Mouse (Mus musculus) layer of hippocampus, adult 9-11 months (tissue): Measurements from ENCODE around the gene Irf6.

ENCODE experiments used
- DNase-seq: peaks from one replicate; pipeline ENCODE4 v3.0.0; 2022

The Irf6 gene

DNA sequence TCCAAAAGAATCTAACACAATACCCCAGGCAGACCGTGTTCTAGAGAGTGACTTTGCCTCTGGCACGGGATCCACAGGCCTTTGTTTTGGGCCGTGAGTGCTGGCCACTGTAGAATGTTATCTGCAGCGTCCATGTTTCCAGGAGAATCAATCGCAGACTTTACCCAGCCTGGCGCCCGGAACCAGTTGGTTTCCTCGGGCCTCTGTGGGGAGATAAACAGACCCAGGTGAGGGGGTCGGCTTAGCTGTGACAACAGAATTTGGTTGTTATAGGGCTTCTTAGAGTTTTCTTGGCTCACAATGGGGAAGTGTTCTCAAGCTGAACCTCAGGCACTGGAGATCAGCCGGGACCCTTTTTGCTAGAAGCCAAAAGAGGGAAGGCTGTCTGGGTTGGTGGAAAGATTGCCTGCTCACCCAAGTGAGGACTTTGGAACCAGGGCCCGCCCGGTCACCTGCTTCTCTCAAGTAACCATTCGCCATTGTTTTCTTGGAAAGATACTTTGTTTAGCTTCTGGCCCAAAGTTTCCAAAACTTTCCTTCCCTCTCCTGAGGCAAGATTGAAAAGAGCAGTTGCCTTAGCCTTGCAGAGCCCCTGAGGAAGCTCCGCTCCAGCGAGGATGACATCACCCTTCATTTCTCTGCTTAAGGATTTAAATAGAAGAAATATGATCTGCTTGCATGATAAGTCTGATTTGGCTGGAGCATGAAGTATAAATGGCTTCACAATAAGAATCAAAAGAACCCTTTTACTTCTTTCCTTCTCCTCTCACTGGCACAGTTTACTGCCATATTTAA lies 3.6 kb downstream of the Irf6 start:
- DNase-seq: no peak

DNA sequence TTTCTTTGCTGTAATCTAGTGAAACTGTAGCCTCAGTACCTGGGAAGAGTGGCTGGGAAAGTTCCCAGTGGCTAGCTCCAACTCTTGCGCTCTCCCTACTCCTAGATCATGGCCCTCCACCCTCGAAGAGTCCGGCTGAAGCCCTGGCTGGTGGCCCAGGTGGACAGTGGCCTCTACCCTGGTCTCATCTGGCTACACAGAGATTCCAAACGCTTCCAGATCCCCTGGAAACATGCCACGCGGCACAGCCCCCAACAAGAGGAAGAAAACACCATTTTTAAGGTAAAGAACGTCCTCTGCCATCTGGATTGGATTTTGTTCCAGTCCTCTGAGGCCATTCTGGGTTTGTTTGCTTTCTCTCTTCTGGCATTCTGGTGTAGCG lies 4.2 kb downstream of the Irf6 start:
- no peak for DNase-seq

DNA sequence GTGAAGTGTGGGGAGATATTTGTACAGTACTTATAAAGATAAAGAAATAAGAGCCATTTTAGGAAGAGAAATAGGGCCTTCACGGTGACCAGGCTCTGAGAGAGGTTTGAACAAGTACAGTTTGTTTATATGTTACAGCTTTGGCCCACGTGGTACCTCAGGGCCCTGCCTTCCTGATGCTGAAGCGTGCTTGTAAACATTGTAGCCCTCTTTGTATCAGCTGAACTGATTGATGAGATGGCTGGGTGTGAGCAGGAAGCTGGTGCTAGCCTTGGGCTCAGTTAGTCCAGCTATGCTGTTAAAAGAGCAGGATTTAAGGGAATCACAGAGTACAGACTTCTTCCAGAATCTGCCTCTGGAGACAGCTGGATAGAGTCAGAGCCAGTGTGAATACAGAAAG lies 6.3 kb downstream of the Irf6 start:
- DNase-seq: no peak

DNA sequence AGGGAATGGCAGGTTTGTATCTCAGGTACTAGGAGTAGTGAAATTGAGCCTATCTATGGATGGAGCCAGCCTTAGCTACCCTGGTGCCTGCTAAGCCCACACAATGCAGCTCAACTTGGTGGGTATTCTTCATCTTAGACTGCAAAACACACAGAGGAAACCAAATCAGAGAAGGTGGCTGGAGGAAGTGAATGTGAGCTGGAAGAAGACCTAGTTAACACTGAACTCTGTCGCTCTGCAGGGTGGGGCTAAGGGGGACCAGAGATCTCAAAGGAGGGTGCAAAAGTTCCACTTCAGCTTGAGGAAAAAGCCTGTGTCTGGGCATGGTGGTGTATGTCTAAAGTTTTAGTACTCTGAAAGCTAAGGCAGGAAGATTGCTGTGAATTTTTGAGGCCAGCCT lies 6.7 kb downstream of the Irf6 start:
- DNase-seq: no peak

DNA sequence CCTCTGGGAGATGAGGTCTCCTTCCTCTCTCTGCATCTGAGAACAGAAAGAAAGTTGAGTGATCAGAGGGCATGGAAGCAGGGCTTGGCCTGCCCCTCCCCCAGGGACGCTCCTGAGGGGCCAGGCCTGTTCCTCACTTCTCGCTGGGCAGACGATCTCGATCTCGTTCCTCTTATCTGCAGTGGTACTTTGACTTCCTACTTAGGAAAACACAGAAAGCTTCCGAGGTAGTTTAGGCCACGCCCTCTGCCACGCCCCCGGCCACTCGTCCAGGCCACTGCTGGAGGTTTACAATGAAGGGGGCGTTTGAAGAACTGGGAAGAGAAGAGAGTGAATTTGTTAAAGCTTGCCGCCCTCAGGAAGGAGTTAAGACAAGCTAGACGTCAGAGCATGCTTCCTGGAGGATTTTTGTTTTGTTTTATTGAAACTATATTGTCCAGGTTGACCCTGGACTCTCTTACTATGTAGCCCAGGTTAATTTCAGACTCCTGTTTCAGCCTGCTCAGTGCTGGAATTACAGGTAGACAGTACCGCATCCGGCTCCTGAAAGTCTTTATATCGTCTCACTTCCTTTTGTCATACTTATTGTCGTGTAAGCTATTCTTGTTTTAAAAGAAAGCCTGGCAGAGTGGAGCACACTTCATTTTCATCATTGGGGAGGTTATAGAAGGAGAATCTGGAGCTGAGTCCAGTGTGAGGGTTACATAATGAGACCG lies 7.6 kb downstream of the Irf6 start:
- peak; percentile 44 for DNase-seq

DNA sequence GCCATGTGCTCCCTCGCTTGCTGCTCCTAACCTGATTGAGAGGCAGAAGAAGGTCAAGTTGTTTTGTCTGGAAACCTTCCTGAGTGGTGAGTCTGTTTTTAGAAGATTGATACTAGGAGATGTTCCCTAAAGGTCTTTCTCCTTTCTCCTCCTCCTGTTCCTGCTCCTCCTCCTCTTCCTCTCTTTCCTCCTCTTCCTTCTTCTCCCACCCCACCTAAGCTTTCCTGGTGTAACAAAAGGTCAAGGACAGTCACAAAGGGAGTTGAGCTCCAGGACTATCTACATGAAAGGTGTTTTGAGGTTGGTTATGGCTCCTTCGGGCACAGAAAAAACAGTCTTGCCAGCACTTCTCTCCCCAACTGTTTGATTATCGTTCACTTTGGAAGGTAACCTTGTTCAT lies 14.8 kb downstream of the Irf6 start, which contains the start of gene A130010J15Rik:
Gene A130010J15Rik, plus strand, starts transcription at position 301 of the 400 bp plus-strand sequence.
- DNase-seq: no peak

DNA sequence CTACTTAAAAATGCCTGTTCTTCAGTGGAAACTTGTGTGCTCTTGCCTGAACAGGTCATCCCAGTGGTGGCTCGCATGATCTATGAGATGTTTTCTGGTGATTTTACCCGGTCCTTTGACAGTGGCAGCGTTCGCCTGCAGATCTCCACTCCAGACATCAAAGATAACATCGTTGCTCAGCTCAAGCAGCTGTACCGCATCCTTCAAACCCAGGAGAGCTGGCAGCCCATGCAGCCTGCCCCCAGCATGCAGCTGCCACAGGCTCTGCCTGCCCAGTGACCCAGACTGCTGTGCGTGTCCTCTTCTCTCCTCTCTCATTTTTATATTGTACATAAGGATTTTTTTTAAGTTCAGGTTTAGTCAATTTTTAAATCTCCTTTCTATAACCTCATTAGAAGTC lies 16.3 kb downstream of the Irf6 start:
- DNase-seq: no peak

DNA sequence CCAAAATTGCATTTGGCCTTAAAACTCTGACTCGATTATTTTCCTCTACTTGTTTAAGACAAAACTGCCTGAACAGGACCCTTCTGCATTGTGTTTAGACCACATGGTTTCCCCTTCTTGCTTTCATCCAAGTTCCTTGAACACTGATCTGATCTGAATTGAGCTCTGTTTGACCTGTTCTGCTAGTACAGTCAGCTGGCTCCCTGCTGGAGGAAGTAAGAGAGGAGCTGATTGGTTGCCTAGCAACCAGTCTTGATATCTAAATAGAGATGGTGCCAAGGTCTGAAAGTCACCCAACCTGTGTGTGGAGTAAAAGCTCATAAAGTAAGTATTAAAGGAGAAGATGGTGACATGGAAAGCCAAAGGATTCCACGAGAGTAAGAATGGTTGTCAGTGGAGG lies 16.9 kb downstream of the Irf6 start:
- no peak for DNase-seq

DNA sequence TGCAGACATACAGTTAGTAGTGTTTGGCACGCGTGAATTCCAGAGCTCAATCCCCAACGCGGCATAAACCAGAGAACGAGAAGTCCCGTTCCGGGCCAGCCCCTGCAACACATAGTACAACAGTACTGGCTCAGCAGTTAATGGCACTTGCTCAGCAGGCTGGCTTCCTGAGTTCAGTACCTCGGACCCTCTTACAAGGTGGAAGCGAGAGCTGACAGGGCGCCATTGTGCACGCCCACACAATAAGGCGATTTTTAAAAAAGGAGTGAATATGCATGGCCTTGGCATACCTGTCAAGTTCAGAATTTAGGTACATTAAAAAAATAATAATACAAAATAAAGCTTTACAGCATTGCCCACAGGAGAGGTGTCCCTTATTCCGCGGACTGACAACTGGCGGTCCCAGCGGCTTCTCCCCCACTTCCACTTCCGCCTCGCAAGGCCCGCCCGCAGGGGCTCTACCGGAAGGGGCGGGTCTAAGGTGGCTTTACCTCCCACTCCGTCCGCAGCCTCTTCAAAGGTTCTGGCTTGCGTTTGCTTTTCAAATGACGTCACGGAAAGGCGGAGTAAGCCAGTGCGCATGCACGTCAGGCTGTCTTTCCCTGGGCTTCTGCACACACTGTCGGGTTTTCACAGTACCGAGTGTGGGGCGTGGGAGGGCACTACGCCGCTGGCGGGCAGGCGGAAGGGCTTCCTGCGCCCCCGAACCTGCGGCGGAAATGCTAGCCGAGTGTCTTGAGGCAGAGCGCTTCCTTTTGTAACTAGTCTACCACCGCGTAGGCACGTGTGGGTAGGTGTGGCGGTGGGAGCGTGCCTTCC lies 20.3 kb downstream of the Irf6 start:
- peak; percentile 97 for DNase-seq

DNA sequence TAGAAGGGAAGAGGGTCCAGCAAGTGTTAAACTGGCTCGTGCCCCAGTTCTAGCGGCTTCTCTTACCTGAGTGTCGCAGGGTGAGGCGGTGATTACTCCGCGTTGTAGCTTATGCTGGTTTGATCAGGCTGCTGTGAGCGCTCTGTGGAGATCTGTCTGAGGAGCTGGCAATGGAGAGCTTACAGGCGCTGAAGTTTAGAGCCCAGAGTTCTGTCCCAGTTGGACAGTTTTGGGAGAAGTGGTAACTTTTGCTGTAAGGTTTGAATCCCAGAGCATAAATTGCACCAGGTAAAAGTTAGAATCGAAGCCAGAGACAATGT lies 20.9 kb downstream of the Irf6 start:
- DNase-seq: no peak

DNA sequence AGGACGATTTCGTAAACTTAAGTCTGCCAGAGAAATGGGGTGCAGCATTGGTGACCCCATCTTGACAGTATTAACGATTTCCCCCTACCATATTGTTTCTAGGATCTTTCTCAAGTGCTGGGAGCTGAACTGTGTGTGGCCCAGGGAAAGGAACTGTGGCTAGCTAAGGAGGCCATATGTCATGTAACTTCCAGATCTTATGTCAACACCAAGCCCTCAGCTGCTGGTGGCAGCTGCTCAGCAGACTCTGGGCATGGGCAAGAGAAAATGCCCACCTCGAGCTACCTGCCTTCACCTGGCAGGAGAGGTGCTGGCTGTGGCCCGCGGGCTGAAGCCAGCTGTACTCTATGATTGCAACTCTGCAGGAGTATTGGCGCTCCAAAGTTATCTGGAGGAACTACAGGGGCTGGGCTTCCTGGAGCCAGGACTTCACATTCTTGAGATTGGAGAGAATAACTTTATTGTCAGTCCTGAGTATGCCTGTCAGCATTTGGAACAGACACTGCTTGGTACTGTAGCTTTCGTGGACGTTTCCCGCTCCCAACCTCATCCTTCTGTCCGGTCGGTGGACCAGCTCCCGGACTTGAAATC lies 21.3 kb downstream of the Irf6 start:
- peak; percentile 13 for DNase-seq

DNA sequence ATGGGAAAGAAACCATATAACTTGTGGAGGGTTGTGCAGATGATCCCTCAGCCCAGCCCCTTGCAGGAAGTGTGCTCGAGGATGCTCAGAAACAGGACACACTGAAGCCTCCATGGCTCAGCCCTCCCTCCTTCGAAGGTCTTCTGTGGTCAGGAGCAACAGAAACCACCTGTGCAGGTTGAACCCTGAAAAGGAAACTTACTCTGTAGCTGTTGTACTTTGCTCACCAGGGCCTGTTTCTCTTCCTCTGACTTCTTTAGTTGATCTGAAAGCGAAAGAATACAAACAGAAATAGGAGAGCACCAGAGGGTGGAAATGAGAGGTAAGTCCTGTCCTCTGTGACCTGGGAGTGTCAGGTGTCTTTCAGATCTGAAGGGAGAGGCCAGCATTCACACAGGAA lies 28.2 kb downstream of the Irf6 start:
- DNase-seq: no peak

DNA sequence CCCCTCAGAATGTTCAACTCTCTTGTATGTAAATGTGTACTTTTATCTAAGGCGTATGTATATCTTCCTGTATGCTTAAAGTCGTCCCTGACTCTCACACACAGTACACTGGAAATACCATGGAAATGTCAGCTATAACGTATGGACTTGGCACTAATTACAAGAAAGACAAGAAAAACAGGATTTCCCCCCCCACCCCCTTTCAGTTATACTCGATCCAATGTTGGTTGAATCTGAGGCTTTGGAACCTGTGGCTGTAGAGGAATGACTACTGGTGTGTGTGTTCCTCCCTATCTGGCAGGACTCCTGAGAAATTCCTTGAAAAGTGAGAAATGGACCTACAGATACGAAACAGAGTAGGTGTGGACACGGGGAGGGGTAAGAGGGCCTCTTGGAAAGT lies 35.3 kb downstream of the Irf6 start:
- no peak for DNase-seq

DNA sequence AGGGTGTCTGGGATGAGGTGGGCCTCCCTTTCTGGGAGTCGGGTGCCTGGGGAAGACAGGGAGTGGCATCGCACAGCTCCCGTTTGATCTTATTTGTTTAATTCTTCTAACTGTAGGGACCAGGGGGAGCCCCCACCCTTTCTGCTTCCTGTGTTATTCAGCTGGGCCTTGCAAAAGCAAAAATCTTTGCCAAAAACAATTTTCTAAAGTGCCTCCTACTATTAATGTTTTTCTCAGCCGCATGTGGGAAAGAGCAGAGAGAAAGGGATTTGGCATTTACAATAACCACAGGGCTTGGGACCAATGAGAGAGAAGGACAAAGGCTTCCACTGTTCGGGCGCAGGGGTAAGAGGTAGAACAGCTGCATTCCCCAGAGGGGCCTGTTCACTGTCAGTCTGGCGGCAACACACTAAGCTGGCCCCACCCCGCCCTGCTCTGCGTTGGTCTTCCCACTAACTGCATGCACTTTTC lies 36.3 kb downstream of the Irf6 start:
- peak; percentile 52 for DNase-seq

DNA sequence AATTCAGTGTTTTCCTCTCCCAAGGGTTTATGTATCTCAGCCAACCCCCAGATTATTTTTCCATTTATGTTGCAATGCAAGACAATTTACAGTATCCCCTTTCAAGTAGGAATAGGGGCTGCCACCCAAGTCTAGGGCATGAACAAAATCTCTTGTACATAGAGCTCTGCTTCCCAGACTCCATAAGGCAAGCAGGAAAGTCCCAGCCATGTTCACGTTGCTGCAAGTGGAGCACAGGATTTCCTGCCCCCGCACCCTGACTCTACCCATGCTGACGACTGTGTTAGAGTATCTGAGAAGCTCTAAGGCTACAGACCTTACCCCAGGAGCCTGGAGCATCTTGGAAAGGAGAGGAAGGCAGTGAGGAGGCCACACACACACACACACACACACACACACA lies 36.9 kb downstream of the Irf6 start:
- DNase-seq: no peak

DNA sequence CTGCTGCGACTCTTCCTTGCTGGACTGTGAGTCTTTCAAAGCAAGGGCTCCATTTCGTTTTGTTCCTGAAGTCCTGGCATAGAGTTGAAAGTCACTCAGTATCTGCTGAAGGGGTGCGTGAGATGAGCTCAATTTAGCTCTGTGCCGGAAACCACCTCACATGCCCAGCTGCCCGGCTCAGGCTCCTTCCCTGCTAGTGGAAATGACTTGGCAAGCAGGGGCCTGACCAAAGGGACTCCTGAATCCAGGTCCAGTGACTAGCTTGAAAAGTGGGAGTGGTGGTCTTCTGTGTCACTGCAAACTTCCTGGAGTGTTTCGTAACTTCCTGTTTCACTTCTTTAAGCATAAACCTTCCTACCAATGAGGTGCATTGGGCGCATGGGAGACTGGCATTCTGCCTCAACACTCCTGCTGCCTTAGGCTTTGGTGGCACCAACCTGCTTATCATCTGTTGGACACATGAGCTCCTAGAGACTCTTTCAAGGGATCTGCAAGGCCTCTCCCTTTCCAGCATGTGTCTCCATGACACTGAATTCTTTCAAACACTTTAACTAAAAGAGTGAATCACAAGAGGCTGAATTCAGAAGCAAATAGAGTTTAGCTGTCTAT lies 38.9 kb downstream of the Irf6 start:
- DNase-seq: peak; percentile 55

DNA sequence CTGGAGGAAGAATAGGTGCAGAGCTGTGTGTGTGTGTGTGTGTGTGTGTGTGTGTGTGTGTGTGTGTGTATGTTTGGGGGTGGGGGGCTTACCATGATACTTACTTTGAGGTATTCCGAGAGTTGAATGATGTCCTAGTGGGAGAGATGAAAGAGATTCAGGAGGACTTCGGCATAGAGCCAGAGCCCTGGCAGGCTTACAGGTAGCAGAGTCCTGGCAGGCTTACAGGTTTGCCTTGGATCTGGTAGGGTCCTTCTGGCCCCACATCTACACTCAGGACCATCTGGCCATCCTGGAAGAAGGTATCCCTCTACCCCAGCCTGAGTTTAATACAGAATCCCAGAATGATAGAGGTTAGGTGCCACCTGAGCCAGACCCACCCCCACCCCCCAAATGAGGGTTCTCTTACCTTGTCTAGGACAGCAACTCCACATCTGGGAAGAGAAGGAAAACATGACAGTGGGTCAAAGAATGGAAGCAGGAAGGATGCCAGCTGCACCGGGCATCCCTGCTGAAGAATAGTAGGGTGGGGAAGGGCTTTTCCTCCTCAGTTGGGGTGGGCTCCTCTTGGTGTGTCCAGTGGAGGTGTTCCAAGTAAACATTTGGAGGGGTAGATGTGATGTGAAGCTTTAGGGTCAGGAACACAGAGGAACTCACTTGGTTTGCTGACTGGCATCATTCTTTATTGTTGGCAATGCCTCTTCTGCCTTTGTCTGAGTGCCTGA lies 41.7 kb downstream of the Irf6 start:
- DNase-seq: no peak

DNA sequence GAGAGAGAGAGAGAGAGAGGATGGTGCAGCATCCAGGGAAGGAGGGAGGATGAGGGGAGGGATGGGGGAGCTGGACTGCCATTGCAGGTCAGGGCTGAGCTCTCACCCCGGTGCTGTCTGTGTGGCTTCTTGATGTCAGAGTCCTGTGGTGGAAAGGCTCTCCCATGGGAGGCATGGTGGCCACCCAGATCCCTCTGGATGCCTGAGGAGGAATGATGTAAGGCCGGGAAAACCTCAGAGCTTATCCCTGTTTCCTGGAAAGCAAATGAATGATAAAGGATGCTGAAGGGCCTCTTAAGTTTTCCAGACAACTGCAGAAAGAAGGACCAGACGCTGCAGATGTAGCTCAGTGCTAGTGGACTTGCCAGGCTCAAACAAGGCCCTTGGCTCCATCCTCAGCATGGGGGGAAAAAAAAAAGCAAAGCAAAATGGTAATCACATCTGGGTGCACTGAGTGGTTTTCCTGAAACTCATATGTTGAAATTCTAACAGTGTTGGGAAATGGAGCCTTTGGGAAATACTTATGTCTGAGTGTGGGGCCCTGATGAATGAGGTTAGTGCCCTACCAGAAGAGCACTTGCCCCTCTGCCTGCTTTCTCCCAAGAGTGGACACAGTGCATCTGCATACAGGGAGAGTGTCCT lies 42.4 kb downstream of the Irf6 start:
- DNase-seq: no peak

DNA sequence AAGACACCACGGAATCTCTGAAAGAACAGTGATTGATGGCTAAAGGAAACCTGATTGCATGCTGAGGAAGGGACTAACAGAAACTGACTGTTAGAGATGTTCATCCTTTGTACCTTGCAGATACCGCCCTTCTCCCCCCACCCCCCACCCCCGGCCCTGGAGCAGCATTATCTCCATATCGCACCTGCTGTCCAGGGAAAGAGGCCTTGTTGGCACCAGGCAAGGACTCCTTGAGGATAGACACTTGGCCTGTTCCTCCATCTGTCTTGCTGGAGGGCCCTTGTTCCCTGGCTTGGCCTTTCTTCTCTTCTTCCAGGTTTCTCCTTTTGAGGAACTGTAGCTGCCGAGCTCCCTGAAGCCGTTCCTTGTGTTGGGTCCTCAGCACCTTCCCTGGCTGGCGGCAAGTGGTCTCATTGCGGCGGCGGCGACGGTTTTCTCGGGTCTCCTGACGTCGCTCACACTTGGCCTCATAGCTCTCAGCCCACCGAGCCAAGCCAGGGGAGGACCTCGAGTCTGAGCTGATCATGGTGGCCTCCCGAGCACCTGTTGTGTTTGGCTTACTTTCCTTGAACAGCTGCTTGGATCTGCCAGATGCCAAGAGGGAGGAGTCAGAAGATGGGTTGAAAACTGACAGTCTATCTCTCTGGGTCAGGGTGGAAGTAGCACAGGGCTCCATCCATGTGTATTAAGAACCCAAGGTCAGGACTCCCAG lies 44.7 kb downstream of the Irf6 start:
- DNase-seq: no peak

DNA sequence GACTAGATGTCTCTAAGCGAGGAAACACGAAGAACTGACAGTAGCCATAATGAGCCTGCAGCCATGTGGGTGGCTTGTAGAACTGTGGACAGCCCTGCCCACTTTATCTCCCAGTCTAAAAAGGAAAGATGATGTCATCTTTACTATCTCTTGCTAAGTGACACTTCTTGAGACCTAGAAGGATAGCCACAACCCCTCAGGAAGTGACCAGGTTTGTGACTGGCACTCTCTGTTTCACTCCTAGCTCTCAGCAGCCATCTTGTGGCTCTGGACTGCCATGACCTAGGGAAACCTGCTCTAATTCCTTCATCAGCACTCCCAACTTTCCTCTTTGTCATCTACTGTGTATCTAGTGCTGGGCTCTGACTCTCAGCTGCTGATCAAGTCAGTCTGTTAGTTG lies 45.4 kb downstream of the Irf6 start:
- DNase-seq: no peak
